Mouse (Mus musculus) embryonic facial prominence, embryonic 14.5 days (tissue): ENCODE measurements at regions not wholly inside any gene's neighbourhood (a gene's known extent, or its start where the extent isn't known, plus 50 kb on each side); places are given as distances from the start of the nearest gene placed in this dataset.

Experiments used
- ATAC-seq: fragments of 200-750 bp; cut with Nextera tagmentation; 2 replicates; pipeline ENCODE4 v1.8.0; 2017; ENCODE audit warnings: low read depth, moderate number of reproducible peaks, moderate TSS enrichment
- DNase-seq: peaks from one replicate; pipeline ENCODE4 v3.0.0-alpha.2; 2015; ENCODE audit warnings: low spot score
- H3K27ac ChIP-seq: fragments of 300-500 bp; sonication (generic); replicated peaks from 2 replicates; pipeline ENCODE4 v1.5.1; 2014; ENCODE audit warnings: low read depth, mild to moderate bottlenecking, low read length, moderate library complexity
- H3K27me3 ChIP-seq: fragments of 300-500 bp; sonication (generic); replicated peaks from 2 replicates; pipeline ENCODE4 v1.6.1; 2014; ENCODE audit warnings: low read length; ENCODE audit not compliant: control insufficient read depth, insufficient read depth
- H3K36me3 ChIP-seq: fragments of 300-500 bp; sonication (generic); 2 replicates; pipeline ENCODE4 v1.6.1; 2014; ENCODE audit warnings: low read length, mixed read lengths; ENCODE audit not compliant: control insufficient read depth, insufficient read depth
- H3K4me1 ChIP-seq: fragments of 300-500 bp; sonication (generic); 2 replicates; pipeline ENCODE4 v1.6.1; 2014; ENCODE audit warnings: antibody characterized with exemption, low read length; ENCODE audit not compliant: control insufficient read depth, insufficient read depth
- H3K4me2 ChIP-seq: fragments of 300-500 bp; sonication (generic); 2 replicates; pipeline ENCODE4 v1.6.1; 2014; ENCODE audit warnings: low read depth, mild to moderate bottlenecking, low read length, moderate library complexity, mixed read lengths
- H3K4me3 ChIP-seq: fragments of 300-500 bp; sonication (generic); 2 replicates; pipeline ENCODE4 v1.5.1; 2014; ENCODE audit warnings: low read depth, mild to moderate bottlenecking, low read length
- H3K9ac ChIP-seq: fragments of 300-500 bp; sonication (generic); 2 replicates; pipeline ENCODE4 v1.6.1; 2014; ENCODE audit warnings: low read depth, mild to moderate bottlenecking, low read length, moderate library complexity, mixed read lengths
- H3K9me3 ChIP-seq: fragments of 300-500 bp; sonication (generic); 2 replicates; pipeline ENCODE4 v1.6.1; 2016; ENCODE audit warnings: low read length; ENCODE audit not compliant: control insufficient read depth
- WGBS: fragments of 180-500 bp; shearing (Covaris S2); extraction: QIAGEN DNeasy Blood & Tissue Kit; methylation state at CpG from one replicate; pipeline ENCODE4 v1.1.7; 2014; 5-methylcytosine and 5-hydroxymethylcytosine counted together

GRCm38 (mm10) chr1:136726145-136726935 is 101.6 kb downstream of the Zfp281 start:
- Histone ChIP-seq H3K36me3 (no peaks in the 10 kb centered on the region), H3K27me3 (no peaks in the 10 kb centered on the region), H3K9ac (no peak overlapping the region), H3K27ac (no peak overlapping the region), H3K9me3 (no peaks in the 10 kb centered on the region), H3K4me1 (no peaks in the 10 kb centered on the region), H3K4me3 (no peak overlapping the region), H3K4me2 (no peak overlapping the region)
- no peak for DNase-seq
- 56% methylated on average over 11 of the region's 11 CpGs for WGBS
- ATAC-seq = no peak

- Histone ChIP-seq H3K27me3 (no peaks in the 10 kb centered on the region), H3K4me2 (no peak overlapping the region), H3K9me3 (no peaks in the 10 kb centered on the region), H3K36me3 (no peaks in the 10 kb centered on the region), H3K9ac (no peak overlapping the region), H3K27ac (no peak overlapping the region), H3K4me3 (no peak overlapping the region), H3K4me1 (no peaks in the 10 kb centered on the region)
- no peak for ATAC-seq
- 52% methylated on average over 7 of the region's 7 CpGs for WGBS
- no peak for DNase-seq
Observed at GRCm38 (mm10) chr1:136727868-136728631, 103.3 kb downstream of the Zfp281 start.

DNA sequence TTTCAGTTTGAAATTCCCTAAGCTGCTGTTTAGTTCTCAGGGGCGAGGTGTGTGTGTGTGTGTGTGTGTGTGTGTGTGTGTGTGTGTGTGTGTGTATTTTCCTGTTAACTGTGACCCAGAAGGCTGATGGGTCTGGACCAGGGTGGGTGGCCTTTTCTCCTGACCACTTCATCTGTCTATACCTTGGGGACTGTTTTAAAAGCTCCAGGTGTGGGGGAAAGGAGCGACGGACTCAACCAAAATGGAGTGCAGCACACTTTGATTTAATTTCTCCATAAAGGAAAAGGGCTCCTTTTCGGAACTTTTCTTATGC is 103.9 kb downstream of the Zfp281 start:
- DNase-seq (no peak), ATAC-seq (no peak)
- H3K27me3 ChIP-seq = no peaks in the 10 kb centered on the region
- H3K4me1 ChIP-seq = no peaks in the 10 kb centered on the region
- WGBS = 61% methylated on average over 4 of the region's 4 CpGs
- H3K4me2 ChIP-seq = no peak overlapping the region
- no peaks in the 10 kb centered on the region for H3K36me3 ChIP-seq
- no peak overlapping the region for H3K9ac ChIP-seq
- H3K4me3 ChIP-seq = no peak overlapping the region
- H3K9me3 ChIP-seq = no peaks in the 10 kb centered on the region
- H3K27ac ChIP-seq = no peak overlapping the region

- H3K27ac ChIP-seq = no peak overlapping the region
- 50% methylated on average over 11 of the region's 11 CpGs for WGBS
- no peak for ATAC-seq
Observed at GRCm38 (mm10) chr1:136730638-136731037, 105.9 kb downstream of the Zfp281 start.

DNA sequence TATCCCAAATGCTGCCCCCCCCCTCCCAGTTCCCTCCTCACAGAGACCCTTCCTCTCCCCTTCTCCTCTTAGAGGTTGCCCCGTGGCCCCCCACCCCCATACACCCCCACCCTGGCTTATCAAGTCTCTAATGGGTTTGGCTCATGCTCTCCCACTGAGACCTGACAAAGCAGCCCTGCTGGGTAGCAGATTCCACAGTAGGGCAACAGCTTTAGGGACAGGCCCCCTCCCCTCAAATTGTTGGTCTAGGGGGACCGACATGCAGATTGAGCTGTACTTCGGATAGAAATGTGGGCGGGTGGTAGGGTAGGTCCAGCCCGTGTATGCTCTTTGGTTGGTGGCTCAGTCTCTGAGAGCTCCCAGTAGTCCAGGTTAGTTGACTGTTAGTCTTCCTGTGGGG is 113.3 kb downstream of the Zfp281 start:
- H3K27ac ChIP-seq = no peak overlapping the region
- H3K9me3 ChIP-seq = no peaks in the 10 kb centered on the region
- DNase-seq = no peak
- H3K27me3 ChIP-seq = no peaks in the 10 kb centered on the region
- H3K4me1 ChIP-seq = no peaks in the 10 kb centered on the region
- no peak overlapping the region for H3K9ac ChIP-seq
- WGBS = 24% methylated on average over 5 of the region's 5 CpGs
- H3K36me3 ChIP-seq = no peaks in the 10 kb centered on the region
- ATAC-seq = no peak
- H3K4me2 ChIP-seq = no peak overlapping the region
- no peak overlapping the region for H3K4me3 ChIP-seq

More at GRCm38 (mm10) chr1:136730638-136731037, 105.9 kb downstream of the Zfp281 start:
- H3K4me1 ChIP-seq = no peaks in the 10 kb centered on the region
- H3K9ac ChIP-seq = no peak overlapping the region
- no peak overlapping the region for H3K4me3 ChIP-seq
- H3K36me3 ChIP-seq = no peaks in the 10 kb centered on the region
- H3K4me2 ChIP-seq = no peak overlapping the region
- H3K27me3 ChIP-seq = no peaks in the 10 kb centered on the region
- H3K9me3 ChIP-seq = no peaks in the 10 kb centered on the region
- no peak for DNase-seq

- DNase-seq = no peak
- H3K9me3 ChIP-seq = no peaks in the 10 kb centered on the region
- no peak overlapping the region for H3K9ac ChIP-seq
- 87% methylated on average over 5 of the region's 5 CpGs for WGBS
- no peaks in the 10 kb centered on the region for H3K27me3 ChIP-seq
- no peaks in the 10 kb centered on the region for H3K36me3 ChIP-seq
- no peaks in the 10 kb centered on the region for H3K4me1 ChIP-seq
- H3K4me2 ChIP-seq = no peak overlapping the region
- H3K4me3 ChIP-seq = no peak overlapping the region
- no peak for ATAC-seq
- no peak overlapping the region for H3K27ac ChIP-seq
Observed at GRCm38 (mm10) chr1:136739486-136739885, 114.8 kb downstream of the Zfp281 start.

GRCm38 (mm10) chr1:136741061-136741460 is 116.4 kb downstream of the Zfp281 start:
- Histone ChIP-seq H3K36me3 (no peaks in the 10 kb centered on the region), H3K9me3 (no peaks in the 10 kb centered on the region), H3K9ac (no peak overlapping the region), H3K4me1 (no peaks in the 10 kb centered on the region), H3K4me2 (no peak overlapping the region), H3K27me3 (no peaks in the 10 kb centered on the region), H3K27ac (no peak overlapping the region), H3K4me3 (no peak overlapping the region)
- DNase-seq (no peak), ATAC-seq (no peak)
- 78% methylated on average over 10 of the region's 10 CpGs for WGBS

- H3K27ac ChIP-seq = no peak overlapping the region
- H3K9ac ChIP-seq = no peak overlapping the region
- no peak overlapping the region for H3K4me2 ChIP-seq
- H3K4me1 ChIP-seq = no peaks in the 10 kb centered on the region
- H3K9me3 ChIP-seq = no peaks in the 10 kb centered on the region
- no peak for ATAC-seq
- H3K27me3 ChIP-seq = no peaks in the 10 kb centered on the region
- peak; percentile 35 for DNase-seq
- 57% methylated on average over 8 of the region's 8 CpGs for whole genome bisulfite sequencing
- H3K4me3 ChIP-seq = no peak overlapping the region
- H3K36me3 ChIP-seq = no peaks in the 10 kb centered on the region
Observed at GRCm38 (mm10) chr1:136749188-136749587, 124.5 kb downstream of the Zfp281 start.
